Mouse (Mus musculus) midbrain, embryonic 10.5 days (tissue): Measurements from ENCODE around the gene Lrrc25. TPM values are rescaled to one million over a fixed set of nuclear protein-coding genes. Genes with fewer than 3 reads are reported as not detected.

Source experiments
- DNase-seq: peaks from one replicate; pipeline ENCODE4 v3.0.0-alpha.2; 2017; ENCODE audit warnings: low spot score
- H3K27ac ChIP-seq: fragments of 300-500 bp; sonication (generic); replicated peaks from 2 replicates; pipeline ENCODE4 v1.5.1; 2016; ENCODE audit warnings: mild to moderate bottlenecking
- H3K27me3 ChIP-seq: fragments of 300-500 bp; sonication (generic); 2 replicates; pipeline ENCODE4 v1.6.1; 2016; ENCODE audit warnings: low read depth, mild to moderate bottlenecking; ENCODE audit not compliant: poor library complexity, severe bottlenecking
- H3K36me3 ChIP-seq: fragments of 300-500 bp; sonication (generic); 2 replicates; pipeline ENCODE4 v1.6.1; 2016; ENCODE audit warnings: mild to moderate bottlenecking, moderate library complexity
- H3K4me1 ChIP-seq: fragments of 300-500 bp; sonication (generic); 2 replicates; pipeline ENCODE4 v1.6.1; 2016
- H3K4me3 ChIP-seq: fragments of 300-500 bp; sonication (generic); 2 replicates; pipeline ENCODE4 v1.5.1; 2016; ENCODE audit warnings: mild to moderate bottlenecking, moderate library complexity
- H3K9me3 ChIP-seq: fragments of 300-500 bp; sonication (generic); replicated peaks from 2 replicates; pipeline ENCODE4 v1.6.1; 2016; ENCODE audit warnings: mild to moderate bottlenecking
- WGBS: fragments of 180-500 bp; shearing (Covaris S2); methylation state at CpG from one replicate; pipeline ENCODE4 v1.1.7; 2016; 5-methylcytosine and 5-hydroxymethylcytosine counted together
- polyA plus RNA-seq: library from polyadenylated mRNA; unstranded; fragments of >200 nt; fragmentation: Nextera tagmentation; extraction: Ambion mirVana; gene quantifications from 2 replicates; pipeline ENCODE4 v1.2.1, GENCODE M21; 2016

Gene Lrrc25
- polyA plus RNA-seq, 1 experiment from 2014 or later: 1.1 TPM

- peaks cover 82% of the 10 kb centered on the region for H3K4me1 ChIP-seq
- peaks cover 38% of the 10 kb centered on the region for H3K36me3 ChIP-seq
- H3K27ac ChIP-seq: peak overlapping the region; percentile 88
- WGBS: under 1% methylated on average over 25 of the region's 26 CpGs
- peak overlapping the region; percentile 48 for H3K4me3 ChIP-seq
- H3K9me3 ChIP-seq: peaks cover 7% of the 10 kb centered on the region
- DNase-seq: peak; percentile 97
- H3K27me3 ChIP-seq: peaks cover 47% of the 10 kb centered on the region
Observed at GRCm38 (mm10) chr8:70601271-70601649, 14.7 kb upstream of the Lrrc25 start.

DNA sequence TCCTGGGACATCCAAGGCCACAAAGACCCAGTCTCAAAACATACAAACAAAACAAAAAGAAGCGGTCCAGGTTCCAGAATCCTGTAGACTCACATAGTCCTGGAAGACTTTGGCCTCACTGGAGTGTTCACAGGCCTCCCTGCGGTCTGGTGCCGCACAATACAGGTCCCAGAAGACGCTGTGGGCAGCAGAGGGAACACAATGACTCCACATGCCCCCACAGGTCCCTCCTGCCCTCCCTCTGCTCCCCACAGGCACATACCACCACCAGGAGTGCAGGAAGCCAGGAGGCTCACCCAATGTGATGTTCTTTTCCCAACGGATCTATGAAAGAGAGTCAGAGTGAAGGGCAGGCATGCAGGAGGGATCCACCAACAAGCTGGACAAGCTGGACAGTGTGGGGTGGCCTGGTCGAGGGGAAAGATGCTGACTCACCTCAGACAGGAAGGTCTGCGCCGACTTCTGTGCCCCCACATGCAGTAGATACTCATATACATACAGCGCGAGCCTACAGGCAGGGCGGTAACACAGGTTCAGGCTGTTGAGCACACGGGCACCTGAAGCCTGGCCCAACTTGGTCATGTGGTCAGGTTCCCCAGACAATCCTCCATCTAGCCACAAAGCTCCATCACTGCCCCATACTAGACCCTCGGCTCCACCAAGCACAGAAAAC is 13.7 kb upstream of the Lrrc25 start:
- peaks cover 7% of the 10 kb centered on the region for H3K9me3 ChIP-seq
- peaks cover 82% of the 10 kb centered on the region for H3K4me1 ChIP-seq
- no peak for DNase-seq
- H3K27me3 ChIP-seq: peaks cover 43% of the 10 kb centered on the region
- peaks cover 27% of the 10 kb centered on the region for H3K36me3 ChIP-seq
- no peak overlapping the region for H3K4me3 ChIP-seq
- 92% methylated on average over 13 of the region's 13 CpGs for WGBS
- peak overlapping the region; percentile 88 for H3K27ac ChIP-seq

- peak overlapping the region; percentile 59 for H3K27ac ChIP-seq
- H3K4me1 ChIP-seq: peaks cover 82% of the 10 kb centered on the region
- peaks cover 7% of the 10 kb centered on the region for H3K9me3 ChIP-seq
- no peak overlapping the region for H3K4me3 ChIP-seq
- no peak for DNase-seq
- 89% methylated on average over 7 of the region's 7 CpGs for WGBS
- H3K36me3 ChIP-seq: peaks cover 24% of the 10 kb centered on the region
- peaks cover 38% of the 10 kb centered on the region for H3K27me3 ChIP-seq
Observed at GRCm38 (mm10) chr8:70604558-70604957, 11.4 kb upstream of the Lrrc25 start.

DNA sequence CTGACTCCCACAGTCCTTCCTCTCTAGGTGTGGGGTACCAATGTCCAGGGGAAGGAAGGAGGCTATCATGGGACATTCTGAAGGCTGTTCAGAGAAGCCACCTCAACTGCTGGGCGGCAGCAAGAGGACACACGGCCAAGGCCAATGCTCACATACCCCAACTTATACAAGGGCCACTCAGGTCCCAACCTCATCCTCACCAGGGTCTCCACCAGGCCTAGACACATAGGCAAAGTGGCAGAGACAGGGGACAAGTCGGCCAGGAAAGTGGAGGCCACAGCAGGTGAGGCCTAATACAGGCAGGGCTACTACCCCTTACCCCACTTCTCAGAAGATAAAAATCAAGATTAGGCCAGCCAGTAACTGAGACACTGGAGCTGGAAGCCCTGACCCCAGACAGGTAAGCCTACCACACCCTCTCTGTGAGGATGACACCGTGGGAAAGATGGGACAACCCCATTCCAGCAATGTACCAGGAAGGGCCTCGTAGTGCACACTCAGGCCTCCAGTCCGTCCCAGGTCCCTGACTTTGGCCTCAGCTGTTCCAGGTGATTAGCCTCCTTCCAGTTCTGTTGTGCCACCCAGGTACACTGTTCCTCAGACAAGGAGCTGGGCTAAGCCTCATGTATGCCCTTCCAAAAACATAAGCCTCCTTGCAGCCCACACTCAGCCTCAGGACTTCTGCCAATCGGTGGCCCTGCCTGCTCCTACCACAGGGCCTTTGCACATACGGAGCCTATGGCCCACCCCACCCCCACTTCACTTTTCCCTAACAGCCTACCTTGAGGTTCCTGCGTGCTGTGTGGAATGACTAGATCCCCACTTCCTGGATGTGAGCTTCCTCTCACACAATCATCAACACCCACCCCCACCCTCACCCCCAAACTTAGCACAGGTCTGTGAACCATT is 9.8 kb upstream of the Lrrc25 start:
- Histone ChIP-seq H3K4me1 (peaks cover 82% of the 10 kb centered on the region), H3K4me3 (peak overlapping the region; percentile 76; the same call in 1 of the 2 replicates), H3K36me3 (peaks cover 23% of the 10 kb centered on the region), H3K27ac (no peak overlapping the region), H3K9me3 (peaks cover 7% of the 10 kb centered on the region), H3K27me3 (peaks cover 31% of the 10 kb centered on the region)
- WGBS: 89% methylated on average over 9 of the region's 9 CpGs
- DNase-seq: no peak

DNA sequence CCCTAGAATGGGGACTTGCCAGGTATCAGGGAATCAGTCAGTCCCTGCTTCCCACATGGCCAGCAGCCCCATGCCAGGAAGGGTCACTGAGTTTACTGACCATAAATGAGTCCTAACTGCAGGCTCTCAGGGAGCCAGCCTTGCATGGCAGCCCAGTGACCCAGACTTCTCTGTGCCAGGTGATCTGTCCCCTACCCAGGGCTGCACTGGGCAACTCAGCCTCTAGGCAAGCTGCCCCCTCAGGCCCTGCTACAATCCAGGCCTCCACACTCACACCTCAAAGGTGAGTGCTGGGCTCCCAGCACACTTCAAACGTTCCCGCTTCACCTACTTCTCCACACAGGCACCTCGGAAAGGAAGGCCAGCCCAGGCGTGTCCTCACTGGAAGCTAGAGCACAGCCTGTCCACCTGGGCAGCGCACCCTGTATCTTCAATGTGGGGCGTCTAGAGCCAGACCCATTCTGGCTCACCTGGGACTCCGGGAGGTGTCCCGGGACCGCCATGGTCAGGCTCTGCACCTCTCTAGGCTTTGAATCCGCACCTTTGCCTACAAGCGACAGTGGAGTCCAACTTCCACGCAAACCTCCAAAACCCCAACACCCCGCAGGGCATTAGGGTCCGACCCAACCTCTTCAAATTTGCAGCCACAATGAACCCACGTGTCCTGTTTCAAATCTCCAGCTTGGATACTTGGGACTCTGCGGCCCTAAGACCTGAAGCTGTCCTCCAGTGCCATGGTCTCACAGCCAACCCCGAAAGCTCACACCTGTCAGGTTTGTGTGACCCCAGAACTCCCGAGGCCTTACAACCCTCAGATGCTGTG is 9.0 kb upstream of the Lrrc25 start:
- H3K4me3 ChIP-seq: peak overlapping the region; percentile 76
- peak overlapping the region; percentile 92; the same call in 1 of the 2 replicates for H3K27ac ChIP-seq
- 70% methylated on average over 18 of the region's 18 CpGs for WGBS
- peaks cover 31% of the 10 kb centered on the region for H3K27me3 ChIP-seq
- DNase-seq: no peak
- peaks cover 3% of the 10 kb centered on the region for H3K9me3 ChIP-seq
- peaks cover 19% of the 10 kb centered on the region for H3K36me3 ChIP-seq
- peaks cover 82% of the 10 kb centered on the region for H3K4me1 ChIP-seq

DNA sequence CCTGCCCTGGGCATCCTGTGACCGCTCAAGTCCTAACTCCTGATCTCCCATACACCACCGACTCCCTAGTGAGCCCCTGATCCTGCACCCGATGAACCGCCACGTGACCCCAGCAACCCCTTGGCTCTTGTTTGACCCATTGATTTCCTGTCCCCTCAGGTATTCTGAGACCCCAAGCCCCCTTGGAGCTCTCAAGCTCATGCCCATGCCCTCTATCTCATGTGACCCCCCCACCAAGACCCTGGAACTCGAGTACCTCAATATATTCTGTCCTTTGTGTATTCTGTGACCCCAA is 8.4 kb upstream of the Lrrc25 start:
- Histone ChIP-seq H3K27me3 (peaks cover 31% of the 10 kb centered on the region), H3K27ac (peak overlapping the region; percentile 92), H3K4me3 (peak overlapping the region; percentile 76), H3K36me3 (peaks cover 14% of the 10 kb centered on the region), H3K4me1 (peaks cover 81% of the 10 kb centered on the region), H3K9me3 (no peaks in the 10 kb centered on the region; the same call in 1 of the 2 replicates)
- DNase-seq: no peak
- WGBS: 37% methylated on average over 6 of the region's 6 CpGs

DNA sequence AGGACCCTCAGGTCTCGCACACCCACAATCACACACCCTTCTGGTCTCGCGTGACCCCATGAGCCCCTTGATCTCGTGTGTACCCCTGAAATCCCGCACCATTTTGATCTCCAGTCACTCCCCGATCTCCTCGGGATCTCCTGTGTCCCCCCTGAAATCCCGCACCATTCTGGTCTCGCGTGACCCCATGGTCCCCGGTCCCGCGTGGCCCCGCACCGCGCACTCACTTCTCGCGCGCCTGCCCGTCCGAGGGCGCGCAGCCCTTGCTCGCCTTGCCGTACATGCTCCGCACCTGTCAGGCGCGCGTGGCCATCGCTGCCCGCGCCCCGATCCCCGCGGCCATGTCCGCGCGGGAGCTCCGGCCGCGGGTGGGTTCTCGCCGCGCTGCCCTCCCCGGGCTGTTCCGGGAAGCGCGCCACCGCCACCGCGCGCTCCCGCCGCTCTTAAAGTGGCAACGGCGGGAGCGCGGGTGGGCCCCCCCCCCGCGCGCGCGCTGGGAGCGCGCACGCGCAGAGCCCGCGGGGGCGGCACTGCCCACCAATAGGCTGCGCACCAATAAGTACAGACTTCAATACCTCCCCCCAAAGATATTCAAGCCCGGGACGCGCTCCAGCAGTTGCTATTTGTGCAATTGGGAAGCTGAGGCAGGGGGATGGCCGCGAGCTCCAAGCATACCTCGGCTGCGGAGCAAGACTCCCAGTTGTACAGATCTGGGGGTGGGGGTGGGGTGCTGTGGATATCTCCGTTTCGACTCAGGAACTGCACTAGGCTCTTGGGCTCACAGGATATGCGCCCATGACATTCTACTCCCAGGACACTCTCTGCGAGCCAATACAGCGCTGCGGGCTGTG is 7.8 kb upstream of the Lrrc25 start:
- 4% methylated on average over 84 of the region's 84 CpGs for WGBS
- Histone ChIP-seq H3K27ac (peak overlapping the region; percentile 92), H3K4me3 (peak overlapping the region; percentile 76), H3K9me3 (no peaks in the 10 kb centered on the region), H3K36me3 (peaks cover 8% of the 10 kb centered on the region), H3K4me1 (peaks cover 81% of the 10 kb centered on the region), H3K27me3 (peaks cover 31% of the 10 kb centered on the region)
- DNase-seq: peak; percentile 63

GRCm38 (mm10) chr8:70608749-70609367 is 7.1 kb upstream of the Lrrc25 start, which contains the start of gene Ssbp4:
Gene Ssbp4, minus strand, starts transcription at chr8:70608872.
- H3K27me3 ChIP-seq: peaks cover 30% of the 10 kb centered on the region
- WGBS: 8% methylated on average over 26 of the region's 26 CpGs
- peaks cover 86% of the 10 kb centered on the region for H3K4me1 ChIP-seq
- peak within 1 kb of the TSS; percentile 76 for H3K4me3 ChIP-seq
- peak within 1 kb of the TSS; percentile 92 for H3K27ac ChIP-seq
- no peaks in the 10 kb centered on the region for H3K9me3 ChIP-seq
- H3K36me3 ChIP-seq: 0 out of 2 replicates have a peak, but pooled peaks cover 7% of the 10 kb centered on the region
- DNase-seq: no peak

GRCm38 (mm10) chr8:70609368-70609848 is 6.5 kb upstream of the Lrrc25 start:
- peaks cover 25% of the 10 kb centered on the region for H3K27me3 ChIP-seq
- H3K27ac ChIP-seq: peak overlapping the region; percentile 92
- H3K9me3 ChIP-seq: no peaks in the 10 kb centered on the region
- H3K4me1 ChIP-seq: peaks cover 82% of the 10 kb centered on the region
- 1% methylated on average over 39 of the region's 39 CpGs for WGBS
- peak overlapping the region; percentile 76 for H3K4me3 ChIP-seq
- DNase-seq: peak; percentile 85
- H3K36me3 ChIP-seq: 0 out of 2 replicates have a peak, but pooled peaks cover 7% of the 10 kb centered on the region

- Histone ChIP-seq H3K36me3 (0 out of 2 replicates have a peak, but pooled peaks cover under 1% of the 10 kb centered on the region), H3K4me1 (peaks cover 75% of the 10 kb centered on the region), H3K4me3 (peak overlapping the region; percentile 76), H3K9me3 (no peaks in the 10 kb centered on the region), H3K27ac (peak overlapping the region; percentile 92), H3K27me3 (peaks cover 21% of the 10 kb centered on the region)
- WGBS: 2% methylated on average over 44 of the region's 45 CpGs
- peak; percentile 90 for DNase-seq
Observed at GRCm38 (mm10) chr8:70609849-70610795, 5.8 kb upstream of the Lrrc25 start.
